Mouse (Mus musculus) stomach, embryonic 15.5 days (tissue): ENCODE data around the gene Hoxd8. TPM values are rescaled to one million over a fixed set of nuclear protein-coding genes. Genes with fewer than 3 reads are reported as not detected.

Source experiments
- ATAC-seq: fragments of 200-750 bp; cut with Nextera tagmentation; 2 replicates; pipeline ENCODE4 v1.8.0; 2017; ENCODE audit warnings: low read depth, moderate number of reproducible peaks, moderate TSS enrichment; ENCODE audit not compliant: insufficient read depth, low FRiP score
- H3K27ac ChIP-seq: fragments of 300-500 bp; sonication (generic); 2 replicates; pipeline ENCODE4 v1.5.1; 2015; ENCODE audit warnings: mild to moderate bottlenecking, inconsistent platforms
- H3K27me3 ChIP-seq: fragments of 300-500 bp; sonication (generic); replicated peaks from 2 replicates; pipeline ENCODE4 v1.6.1; 2015; ENCODE audit warnings: inconsistent platforms
- H3K36me3 ChIP-seq: fragments of 300-500 bp; sonication (generic); 2 replicates; pipeline ENCODE4 v1.6.1; 2015; ENCODE audit warnings: inconsistent platforms
- H3K4me1 ChIP-seq: fragments of 300-500 bp; sonication (generic); 2 replicates; pipeline ENCODE4 v1.6.1; 2015; ENCODE audit warnings: inconsistent platforms
- H3K4me2 ChIP-seq: fragments of 300-500 bp; sonication (generic); 2 replicates; pipeline ENCODE4 v1.6.1; 2015; ENCODE audit warnings: mild to moderate bottlenecking, inconsistent platforms
- H3K4me3 ChIP-seq: fragments of 300-500 bp; sonication (generic); replicated peaks from 2 replicates; pipeline ENCODE4 v1.5.1; 2015; ENCODE audit warnings: inconsistent platforms
- H3K9ac ChIP-seq: fragments of 300-500 bp; sonication (generic); 2 replicates; pipeline ENCODE4 v1.6.1; 2015; ENCODE audit warnings: inconsistent platforms
- H3K9me3 ChIP-seq: fragments of 300-500 bp; sonication (generic); 2 replicates; pipeline ENCODE4 v1.6.1; 2016; ENCODE audit warnings: inconsistent platforms
- WGBS: fragments of 180-500 bp; shearing (Covaris S2); methylation state at CpG from one replicate; pipeline ENCODE4 v1.1.7; 2015; 5-methylcytosine and 5-hydroxymethylcytosine counted together
- polyA plus RNA-seq: library from polyadenylated mRNA; unstranded; fragments of >200 nt; fragmentation: Nextera tagmentation; extraction: Ambion mirVana; gene quantifications from 2 replicates; pipeline ENCODE4 v1.2.1, GENCODE M21; 2015

The Hoxd8 gene
- polyA plus RNA-seq, 1 experiment from 2014 or later, result 3.2 TPM

DNA sequence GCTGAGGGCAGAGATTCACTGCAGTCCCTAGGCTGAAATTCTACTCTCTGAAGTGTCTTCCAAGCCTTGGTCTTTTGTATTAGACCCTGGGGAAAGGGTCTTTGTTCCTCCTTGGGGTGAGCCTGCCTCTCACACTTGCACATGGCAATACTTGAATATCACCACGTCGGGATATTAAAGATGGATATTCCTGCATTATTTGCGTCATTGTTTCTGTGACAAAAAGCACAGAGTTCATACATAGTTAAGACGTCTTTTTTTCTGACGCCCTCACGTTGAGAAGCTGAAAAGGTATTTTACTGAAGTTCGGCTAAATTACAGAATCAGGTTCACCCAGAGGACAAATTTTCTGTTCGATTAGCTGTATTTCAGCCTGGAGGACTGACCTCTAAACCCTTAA is 25.9 kb downstream of the Hoxd8 start:
- Histone ChIP-seq H3K9ac (no peak overlapping the region), H3K36me3 (no peaks in the 10 kb centered on the region), H3K4me2 (no peak overlapping the region), H3K27ac (no peak overlapping the region), H3K9me3 (no peaks in the 10 kb centered on the region), H3K27me3 (peaks cover 86% of the 10 kb centered on the region), H3K4me3 (no peak overlapping the region), H3K4me1 (peaks cover 5% of the 10 kb centered on the region)
- 22% methylated on average over 8 of the region's 8 CpGs for WGBS
- no peak for ATAC-seq

DNA sequence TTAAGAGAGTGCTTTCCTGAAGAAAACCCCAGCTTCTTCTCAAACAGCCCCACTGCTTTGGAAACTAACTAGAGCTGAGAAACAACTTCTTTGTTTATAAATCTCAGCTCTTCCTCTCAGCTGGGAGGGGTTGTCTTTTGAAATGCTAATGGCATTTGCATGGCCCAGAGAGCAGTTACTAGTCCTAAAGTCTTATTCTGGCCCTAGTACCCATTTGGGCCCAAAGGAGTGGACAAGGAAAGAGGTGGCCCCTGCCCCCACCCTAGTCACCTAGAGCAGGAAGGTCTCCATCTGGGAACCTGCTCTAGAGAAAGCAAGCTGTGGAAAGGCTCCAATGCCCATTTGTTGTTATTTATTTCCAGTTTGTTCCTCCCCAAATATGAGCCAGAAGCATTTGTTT is 26.6 kb downstream of the Hoxd8 start:
- Histone ChIP-seq H3K4me1 (peaks cover 7% of the 10 kb centered on the region), H3K4me3 (no peak overlapping the region), H3K4me2 (no peak overlapping the region), H3K27ac (no peak overlapping the region), H3K9ac (no peak overlapping the region), H3K9me3 (no peaks in the 10 kb centered on the region), H3K27me3 (peaks cover 86% of the 10 kb centered on the region), H3K36me3 (no peaks in the 10 kb centered on the region)
- ATAC-seq, result no peak

DNA sequence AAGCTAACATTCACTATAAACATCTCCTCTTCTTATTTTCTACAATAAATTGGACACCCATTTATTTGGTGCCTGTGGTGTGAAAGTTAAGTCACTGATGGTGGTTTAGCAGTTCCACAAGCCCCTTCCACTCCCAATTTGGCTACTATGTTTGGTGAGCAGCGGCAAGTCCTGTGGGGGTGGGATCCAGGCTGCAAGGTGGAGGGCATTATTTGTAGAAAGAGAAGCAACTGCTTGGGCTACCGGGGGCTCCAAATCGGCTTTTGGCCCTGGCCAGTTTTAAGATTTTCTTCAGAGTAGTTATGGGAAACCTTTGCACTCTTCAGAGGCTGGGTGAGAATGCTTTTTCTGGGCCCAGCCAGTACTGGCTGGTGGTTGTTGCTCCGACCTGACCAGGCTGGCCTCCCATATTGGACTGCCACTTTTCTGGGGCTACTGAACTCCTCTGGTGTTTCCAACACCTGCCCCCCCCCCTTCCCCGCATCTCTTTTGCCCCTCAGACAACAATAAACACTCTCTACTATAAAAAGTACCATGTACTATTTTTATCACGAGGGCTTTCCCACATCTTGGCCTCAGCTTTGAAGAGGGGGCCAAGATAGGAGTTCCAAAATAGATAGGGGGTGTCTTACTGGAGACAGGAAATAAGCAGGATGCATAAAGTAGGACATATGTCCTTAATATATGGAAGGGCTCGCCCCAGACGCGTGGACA is 27.5 kb downstream of the Hoxd8 start:
- no peak for ATAC-seq
- no peaks in the 10 kb centered on the region for H3K9me3 ChIP-seq
- H3K4me1 ChIP-seq, result peaks cover 11% of the 10 kb centered on the region
- no peak overlapping the region for H3K4me3 ChIP-seq
- H3K36me3 ChIP-seq, result no peaks in the 10 kb centered on the region
- H3K9ac ChIP-seq, result no peak overlapping the region
- peaks cover 86% of the 10 kb centered on the region for H3K27me3 ChIP-seq
- no peak overlapping the region for H3K27ac ChIP-seq
- no peak overlapping the region for H3K4me2 ChIP-seq
- 18% methylated on average over 9 of the region's 9 CpGs for WGBS

DNA sequence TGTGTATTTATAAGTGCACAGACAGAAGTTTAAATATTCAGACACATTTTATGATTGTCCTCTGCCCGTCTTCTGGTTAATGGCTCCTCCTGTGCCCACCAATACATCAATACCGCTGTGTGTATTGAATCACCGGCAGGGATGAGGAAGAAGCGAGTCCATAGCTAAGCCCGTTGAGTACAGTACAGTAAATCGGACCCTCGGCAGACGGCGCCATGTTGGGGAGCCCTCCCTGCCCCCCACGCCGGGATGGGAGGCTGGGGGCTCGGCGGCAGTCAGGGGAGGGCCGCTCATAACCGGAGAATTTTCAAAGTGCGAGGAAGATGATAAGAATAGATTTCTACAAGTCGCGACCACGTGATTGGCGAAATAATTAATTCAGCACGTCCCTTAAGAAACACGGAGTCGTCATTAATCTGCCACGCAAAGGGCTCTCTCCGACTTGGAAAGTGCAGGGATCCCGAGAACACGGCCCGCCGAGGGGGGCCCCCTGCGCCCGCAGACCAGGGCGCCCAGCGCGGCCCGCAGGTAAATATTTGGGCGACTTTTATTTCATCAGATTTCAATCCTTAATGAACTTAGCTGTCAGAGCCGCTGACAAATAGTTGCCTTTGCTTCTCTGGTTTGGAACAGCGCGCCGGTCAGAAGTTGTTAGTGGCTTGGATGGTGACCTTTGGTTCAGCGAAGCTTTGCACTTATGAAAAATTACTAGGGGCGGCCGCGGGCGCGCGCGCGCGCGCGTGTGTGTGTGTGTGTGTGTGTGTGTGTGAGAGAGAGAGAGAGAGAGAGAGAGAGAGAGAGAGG is 28.3 kb downstream of the Hoxd8 start:
- Histone ChIP-seq H3K4me1 (0 out of 2 replicates have a peak, but pooled peaks cover 6% of the 10 kb centered on the region), H3K36me3 (no peaks in the 10 kb centered on the region), H3K9me3 (no peaks in the 10 kb centered on the region), H3K27ac (no peak overlapping the region), H3K27me3 (peaks cover 86% of the 10 kb centered on the region), H3K4me2 (peak overlapping the region; percentile 38; the same call in 1 of the 2 replicates), H3K4me3 (peak overlapping the region; percentile 23), H3K9ac (no peak overlapping the region)
- no peak for ATAC-seq
- 2% methylated on average over 52 of the region's 52 CpGs for WGBS

DNA sequence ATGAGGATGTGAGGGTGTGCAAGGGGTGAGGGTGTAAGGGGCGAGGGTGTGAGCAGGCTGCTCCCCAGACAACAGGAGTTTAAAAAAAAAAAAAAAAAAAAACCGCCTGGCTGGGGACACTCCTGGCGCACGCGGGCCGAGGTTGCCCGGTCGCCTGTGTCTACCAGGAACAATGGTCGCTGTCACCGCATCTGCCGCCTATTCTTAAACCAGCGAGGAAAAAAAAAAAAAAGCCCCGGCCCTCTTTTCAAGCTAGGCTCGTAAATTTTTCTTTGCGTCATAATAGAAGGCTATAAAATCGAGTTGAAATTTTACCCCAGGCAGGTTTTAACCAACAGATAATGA is 28.9 kb downstream of the Hoxd8 start:
- Histone ChIP-seq H3K4me1 (0 out of 2 replicates have a peak, but pooled peaks cover 6% of the 10 kb centered on the region), H3K4me2 (peak overlapping the region; percentile 38; the same call in 1 of the 2 replicates), H3K36me3 (no peaks in the 10 kb centered on the region), H3K9ac (no peak overlapping the region), H3K27me3 (peaks cover 86% of the 10 kb centered on the region), H3K27ac (no peak overlapping the region), H3K4me3 (no peak overlapping the region), H3K9me3 (no peaks in the 10 kb centered on the region)
- 6% methylated on average over 16 of the region's 16 CpGs for WGBS
- ATAC-seq, result no peak

DNA sequence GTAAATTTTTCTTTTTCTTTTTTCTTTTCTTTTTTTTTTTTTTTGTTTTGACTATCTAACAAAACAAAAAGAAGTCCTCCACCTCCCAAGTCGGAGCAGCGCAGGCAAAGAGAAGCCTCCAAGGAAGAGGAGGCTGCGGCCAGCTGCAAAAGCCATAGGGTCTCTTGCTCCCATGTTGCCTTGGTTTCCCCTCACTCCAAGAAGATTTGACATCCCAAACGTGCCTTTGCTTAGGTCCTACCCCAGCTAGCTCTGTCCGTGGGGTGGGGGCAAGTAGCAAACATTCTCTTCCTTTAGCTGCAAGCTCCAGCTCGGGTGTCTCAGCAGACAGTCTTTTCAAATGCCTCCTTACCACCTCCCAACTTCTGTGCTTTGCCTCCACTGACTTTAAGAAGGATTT is 29.4 kb downstream of the Hoxd8 start:
- Histone ChIP-seq H3K4me2 (no peak overlapping the region), H3K4me1 (0 out of 2 replicates have a peak, but pooled peaks cover 6% of the 10 kb centered on the region), H3K9me3 (no peaks in the 10 kb centered on the region), H3K36me3 (no peaks in the 10 kb centered on the region), H3K27ac (no peak overlapping the region), H3K27me3 (peaks cover 86% of the 10 kb centered on the region), H3K9ac (no peak overlapping the region), H3K4me3 (no peak overlapping the region)
- no peak for ATAC-seq
- 9% methylated on average over 6 of the region's 6 CpGs for WGBS

DNA sequence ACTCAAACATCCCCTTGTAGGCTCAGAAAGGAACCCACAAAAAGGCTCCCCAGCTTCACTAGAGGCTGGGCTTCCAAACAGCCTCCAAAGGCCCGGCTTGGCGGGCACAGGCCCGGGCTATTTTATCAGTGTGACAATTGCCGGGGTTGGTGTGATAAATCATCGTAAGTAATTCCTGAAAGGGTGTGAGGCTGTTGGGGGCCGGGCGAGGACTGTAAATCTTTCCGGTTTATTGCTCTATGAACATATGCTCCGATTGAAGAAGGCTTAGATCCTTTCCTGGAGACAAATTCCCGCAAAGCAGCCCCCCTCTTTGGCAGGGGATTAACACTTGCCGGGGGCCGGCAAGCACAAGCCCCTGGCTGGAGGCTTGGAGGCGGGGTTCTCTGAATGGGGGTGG is 30.0 kb downstream of the Hoxd8 start:
- Histone ChIP-seq H3K4me3 (no peak overlapping the region), H3K9ac (no peak overlapping the region), H3K27ac (no peak overlapping the region), H3K36me3 (no peaks in the 10 kb centered on the region), H3K4me1 (0 out of 2 replicates have a peak, but pooled peaks cover 6% of the 10 kb centered on the region), H3K9me3 (no peaks in the 10 kb centered on the region), H3K4me2 (no peak overlapping the region), H3K27me3 (peaks cover 89% of the 10 kb centered on the region)
- WGBS, result 7% methylated on average over 13 of the region's 13 CpGs
- no peak for ATAC-seq

DNA sequence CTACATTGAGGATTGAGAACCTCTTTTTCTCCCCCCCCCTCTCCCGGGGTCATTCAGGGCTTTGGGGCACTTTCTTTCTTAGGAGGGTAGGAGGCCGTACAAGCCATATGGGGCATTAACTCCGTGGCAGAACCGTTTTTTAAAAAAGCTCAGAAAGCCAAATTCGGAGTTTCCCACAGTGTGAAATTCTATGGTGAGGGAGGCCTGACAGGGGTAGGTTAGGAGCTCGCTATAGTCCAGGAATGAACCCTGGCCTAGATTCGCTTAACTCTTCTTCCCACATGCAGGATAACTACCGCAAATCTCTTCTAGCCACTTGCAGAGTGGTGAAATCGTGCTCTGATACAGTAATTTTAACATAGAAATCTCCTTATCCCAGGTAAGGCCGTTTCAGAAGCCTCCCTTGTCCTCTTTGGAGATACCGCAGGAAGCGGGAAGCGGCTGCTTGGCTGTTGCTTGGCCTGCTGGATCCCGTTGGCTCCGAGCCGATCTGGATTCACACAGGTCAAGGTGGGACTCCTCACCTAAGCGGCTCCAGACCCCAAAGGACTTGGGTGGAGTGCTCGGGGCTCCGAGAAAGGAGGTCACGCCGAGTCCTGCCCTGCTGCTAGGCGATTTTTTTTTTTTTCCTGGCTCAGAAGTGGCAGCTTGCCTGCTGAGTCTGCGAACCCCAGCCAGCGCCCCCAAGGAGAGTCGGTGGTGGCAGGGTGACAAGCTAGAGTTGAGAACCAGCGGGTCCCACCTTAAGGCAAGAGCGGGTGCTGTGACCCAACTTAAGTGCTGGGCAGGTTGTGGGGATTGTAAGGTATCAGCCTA is 30.8 kb downstream of the Hoxd8 start:
- peak overlapping the region; percentile 23; the same call in 1 of the 2 replicates for H3K4me3 ChIP-seq
- H3K9me3 ChIP-seq, result no peaks in the 10 kb centered on the region
- 10% methylated on average over 27 of the region's 27 CpGs for WGBS
- H3K4me1 ChIP-seq, result 0 out of 2 replicates have a peak, but pooled peaks cover 6% of the 10 kb centered on the region
- ATAC-seq, result no peak
- no peak overlapping the region for H3K9ac ChIP-seq
- H3K27ac ChIP-seq, result no peak overlapping the region
- no peak overlapping the region for H3K4me2 ChIP-seq
- no peaks in the 10 kb centered on the region for H3K36me3 ChIP-seq
- peaks cover 93% of the 10 kb centered on the region for H3K27me3 ChIP-seq

DNA sequence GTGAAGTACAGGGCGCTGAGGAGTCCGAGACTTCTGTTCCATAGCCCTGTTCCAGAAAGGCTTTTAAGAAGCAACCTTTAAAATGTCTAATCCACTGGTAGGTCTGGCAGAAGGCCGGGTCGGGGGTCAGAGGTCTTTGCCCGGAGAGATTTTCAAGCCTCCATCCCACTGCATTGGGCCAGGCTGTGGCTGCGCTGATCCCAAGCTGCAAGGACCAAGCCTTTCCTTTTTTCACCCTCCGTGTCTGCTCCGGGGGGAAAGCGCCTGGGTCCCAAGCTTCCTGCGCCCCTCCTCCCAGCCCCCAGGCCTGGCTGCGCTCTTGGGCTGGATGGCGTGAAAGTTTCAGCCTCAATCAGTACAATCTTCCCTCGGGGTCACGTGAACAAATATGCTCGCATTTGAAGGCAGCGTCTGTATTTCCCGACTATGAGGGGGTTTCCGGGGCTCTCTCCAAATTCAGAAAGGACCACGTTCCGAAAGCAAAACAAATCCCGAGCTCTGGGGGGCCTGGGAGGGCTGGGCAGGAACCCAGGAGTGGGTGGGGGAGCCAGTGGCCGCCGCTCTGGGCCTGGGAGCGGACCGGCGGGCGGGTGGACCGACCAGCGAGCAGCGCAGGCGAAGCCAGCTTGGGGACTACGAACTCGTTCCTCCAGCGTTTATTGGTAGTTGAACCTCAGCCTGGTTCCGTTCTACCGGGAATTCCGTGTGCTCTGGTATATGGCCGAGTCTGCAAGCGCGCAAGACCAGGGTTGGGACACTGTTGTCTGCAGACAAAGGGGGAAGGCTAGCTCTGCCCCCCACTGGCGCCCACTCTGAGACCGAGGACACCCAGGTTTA is 31.7 kb downstream of the Hoxd8 start:
- Histone ChIP-seq H3K4me1 (0 out of 2 replicates have a peak, but pooled peaks cover 6% of the 10 kb centered on the region), H3K9ac (no peak overlapping the region), H3K27me3 (peaks cover 91% of the 10 kb centered on the region), H3K27ac (no peak overlapping the region), H3K36me3 (no peaks in the 10 kb centered on the region), H3K4me3 (peak overlapping the region; percentile 23), H3K4me2 (peak overlapping the region; percentile 36), H3K9me3 (no peaks in the 10 kb centered on the region)
- no peak for ATAC-seq
- WGBS, result 4% methylated on average over 42 of the region's 42 CpGs

DNA sequence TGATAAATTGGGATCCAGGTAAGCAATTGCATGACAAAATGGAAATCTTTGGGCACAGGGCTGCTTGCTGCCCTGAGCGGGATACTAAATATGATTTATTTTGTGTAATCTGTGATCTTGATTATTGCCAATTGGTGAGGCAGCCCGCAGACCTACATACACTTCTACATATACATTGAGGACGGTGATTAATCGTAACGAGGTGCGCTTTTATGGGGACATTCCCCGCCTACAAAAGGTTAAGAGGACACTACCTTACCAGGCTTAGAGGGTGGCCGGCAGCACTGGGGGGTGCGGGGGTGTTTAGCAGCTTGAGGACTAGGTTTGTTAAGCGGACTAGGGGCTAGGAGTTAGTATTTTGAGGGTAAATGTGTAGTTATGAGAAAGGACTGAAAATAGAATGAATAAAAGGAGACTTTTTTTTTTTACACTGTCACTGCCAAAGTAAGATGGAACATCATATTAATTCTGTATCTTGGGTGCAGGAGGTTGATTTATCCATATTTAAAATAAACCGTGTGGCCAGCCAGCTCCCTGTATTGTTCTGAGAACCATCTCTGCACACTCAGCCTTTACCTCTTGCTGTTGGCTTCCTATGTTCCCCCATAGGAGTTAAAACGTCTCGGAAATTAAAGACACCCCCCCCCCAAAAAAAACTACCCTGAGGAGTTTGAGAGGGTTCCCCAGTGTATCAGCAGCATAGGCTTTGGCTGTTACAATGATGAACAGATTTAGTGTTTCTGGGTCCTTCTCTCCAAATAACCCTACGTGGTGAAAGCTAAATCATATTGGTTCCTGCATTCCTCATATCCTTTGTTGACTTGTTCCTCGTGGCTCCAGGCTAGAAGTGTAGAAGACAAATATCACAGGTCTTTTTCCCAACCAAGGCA is 32.5 kb downstream of the Hoxd8 start:
- Histone ChIP-seq H3K27me3 (peaks cover 91% of the 10 kb centered on the region), H3K4me1 (0 out of 2 replicates have a peak, but pooled peaks cover 6% of the 10 kb centered on the region), H3K4me3 (peak overlapping the region; percentile 23), H3K36me3 (no peaks in the 10 kb centered on the region), H3K27ac (no peak overlapping the region), H3K4me2 (peak overlapping the region; percentile 36; the same call in 1 of the 2 replicates), H3K9ac (no peak overlapping the region), H3K9me3 (no peaks in the 10 kb centered on the region)
- ATAC-seq, result no peak
- 6% methylated on average over 15 of the region's 15 CpGs for WGBS
